Mouse (Mus musculus) MEL (cell line): ENCODE results near the gene Cd79b. TPM values are rescaled to one million over a fixed set of nuclear protein-coding genes. Genes with fewer than 3 reads are reported as not detected.

Experiments used
- DNase-seq: peaks from one replicate; pipeline ENCODE4 v3.0.0; 2011; ENCODE audit warnings: low read depth, low spot score
- H3K27ac ChIP-seq: 2 replicates; pipeline ENCODE4 v1.5.1; 2012; ENCODE audit warnings: low read depth, mild to moderate bottlenecking, control low read depth, low read length, moderate library complexity; ENCODE audit not compliant: control insufficient read depth
- H3K27me3 ChIP-seq, 2 experiments: fragments of 150-350 bp in 1 of 2; sonication (generic) in 1 of 2; 2 replicates each; pipeline ENCODE4 v1.6.1; 2012; ENCODE audit warnings: low read length in 2 of 2, mild to moderate bottlenecking in 2 of 2, improper control_type of control experiment in 1 of 2, moderate library complexity in 1 of 2; ENCODE audit not compliant: insufficient read depth in 2 of 2, control insufficient read depth in 1 of 2
- H3K36me3 ChIP-seq, 2 experiments: 2 replicates each; pipeline ENCODE4 v1.6.1; 2012 to 2014; ENCODE audit warnings: low read length in 2 of 2, improper control_type of control experiment in 1 of 2, inconsistent platforms in 1 of 2, mild to moderate bottlenecking in 1 of 2; ENCODE audit not compliant: insufficient read depth in 2 of 2, control insufficient read depth in 1 of 2
- H3K4me1 ChIP-seq, 2 experiments: fragments of 150-350 bp in 1 of 2; sonication (generic) in 1 of 2; 2 replicates each; pipeline ENCODE4 v1.6.1; 2012; ENCODE audit warnings: low read length in 2 of 2, improper control_type of control experiment in 1 of 2, mild to moderate bottlenecking in 1 of 2; ENCODE audit not compliant: insufficient read depth in 2 of 2, control insufficient read depth in 1 of 2
- H3K4me3 ChIP-seq, 2 experiments: fragments of 150-350 bp in 1 of 2; sonication (generic) in 1 of 2; 2 replicates each; pipeline ENCODE4 v1.5.1; 2012; ENCODE audit warnings: low read depth in 2 of 2, low read length in 2 of 2, mild to moderate bottlenecking in 2 of 2, moderate library complexity in 2 of 2, control low read depth in 1 of 2, improper control_type of control experiment in 1 of 2; ENCODE audit not compliant: control insufficient read depth in 1 of 2, insufficient read depth in 1 of 2
- H3K79me2 ChIP-seq: 2 replicates; pipeline ENCODE4 v1.6.1; 2012; ENCODE audit warnings: mild to moderate bottlenecking, low read length, moderate library complexity; ENCODE audit not compliant: control insufficient read depth, poor library complexity, insufficient read depth
- H3K9ac ChIP-seq: 2 replicates; pipeline ENCODE4 v1.6.1; 2012; ENCODE audit warnings: low read depth, mild to moderate bottlenecking, control low read depth, low read length, moderate library complexity; ENCODE audit not compliant: control insufficient read depth, poor library complexity, severe bottlenecking
- H3K9me3 ChIP-seq: fragments of 150-350 bp; sonication (generic); replicated peaks from 2 replicates; pipeline ENCODE4 v1.6.1; 2012; ENCODE audit warnings: mild to moderate bottlenecking, low read length, improper control_type of control experiment, moderate library complexity; ENCODE audit not compliant: insufficient read depth
- CHD2 ChIP-seq: IDR thresholded peaks from 2 replicates; pipeline ENCODE4 v1.6.1; 2011; ENCODE audit warnings: low read length, improper control_type of control experiment
- CTCF ChIP-seq, 3 experiments: IDR thresholded peaks in 2 of 3; conservative IDR thresholded peaks in 1 of 3; 2 replicates each; pipeline ENCODE4 v1.5.1; 2011 to 2012; ENCODE audit warnings: low read length in 3 of 3, low read depth in 2 of 3, mild to moderate bottlenecking in 2 of 3, improper control_type of control experiment in 1 of 3, inconsistent platforms in 1 of 3, mixed read lengths in 1 of 3, moderate library complexity in 1 of 3; ENCODE audit not compliant: control insufficient read depth in 1 of 3, insufficient read depth in 1 of 3, poor library complexity in 1 of 3, severe bottlenecking in 1 of 3
- E2F4 ChIP-seq: IDR thresholded peaks from 2 replicates; pipeline ENCODE4 v1.6.1; 2011; ENCODE audit warnings: low read depth, low read length, improper control_type of control experiment, borderline replicate concordance
- ELF1 ChIP-seq: IDR thresholded peaks from 2 replicates; pipeline ENCODE4 v1.6.1; 2014; ENCODE audit warnings: low read depth, mild to moderate bottlenecking, inconsistent platforms, low read length, improper control_type of control experiment, moderate library complexity
- MAX ChIP-seq: IDR thresholded peaks from 2 replicates; pipeline ENCODE4 v1.6.1; 2011; ENCODE audit warnings: low read length, improper control_type of control experiment
- MAZ ChIP-seq: IDR thresholded peaks from 2 replicates; pipeline ENCODE4 v1.6.1; 2012; ENCODE audit warnings: low read depth, mild to moderate bottlenecking, inconsistent platforms, low read length, improper control_type of control experiment
- MYB ChIP-seq: IDR thresholded peaks from 2 replicates; pipeline ENCODE4 v1.6.1; 2011; ENCODE audit warnings: mild to moderate bottlenecking, low read depth, low read length, improper control_type of control experiment
- NELFE ChIP-seq: IDR thresholded peaks from 2 replicates; pipeline ENCODE4 v1.6.1; 2011; ENCODE audit warnings: low read depth, low read length, improper control_type of control experiment
- NRF1 ChIP-seq: IDR thresholded peaks from 2 replicates; pipeline ENCODE4 v1.6.1; 2014; ENCODE audit warnings: low read depth, mild to moderate bottlenecking, inconsistent platforms, low read length, improper control_type of control experiment, moderate library complexity; ENCODE audit not compliant: poor library complexity, insufficient read depth, severe bottlenecking
- POLR2A ChIP-seq, 2 experiments: IDR thresholded peaks; 2 replicates each; pipeline ENCODE4 v1.6.1; 2011 to 2012; ENCODE audit warnings: low read length in 2 of 2, mild to moderate bottlenecking in 2 of 2, control low read depth in 1 of 2, improper control_type of control experiment in 1 of 2, low read depth in 1 of 2, moderate library complexity in 1 of 2; ENCODE audit not compliant: control insufficient read depth in 1 of 2, insufficient read depth in 1 of 2, poor library complexity in 1 of 2
- POLR2AphosphoS2 ChIP-seq: IDR thresholded peaks from 2 replicates; pipeline ENCODE4 v1.6.1; 2011; ENCODE audit warnings: low read length, improper control_type of control experiment
- RAD21 ChIP-seq: IDR thresholded peaks from 2 replicates; pipeline ENCODE4 v1.6.1; 2011; ENCODE audit warnings: mild to moderate bottlenecking, low read depth, low read length, improper control_type of control experiment
- RCOR1 ChIP-seq: IDR thresholded peaks from 2 replicates; pipeline ENCODE4 v1.6.1; 2012; ENCODE audit warnings: low read depth, mild to moderate bottlenecking, inconsistent platforms, low read length, improper control_type of control experiment
- SMC3 ChIP-seq: IDR thresholded peaks from 2 replicates; pipeline ENCODE4 v1.6.1; 2011; ENCODE audit warnings: low read depth, low read length, improper control_type of control experiment
- TBP ChIP-seq: IDR thresholded peaks from 2 replicates; pipeline ENCODE4 v1.8.0; 2011; ENCODE audit warnings: low read depth, low read length, improper control_type of control experiment
- USF1 ChIP-seq: IDR thresholded peaks from 2 replicates; pipeline ENCODE4 v1.6.1; 2014; ENCODE audit warnings: low read depth, mild to moderate bottlenecking, inconsistent platforms, low read length, improper control_type of control experiment, moderate library complexity
- ZKSCAN1 ChIP-seq: IDR thresholded peaks from 2 replicates; pipeline ENCODE4 v1.6.1; 2012; ENCODE audit warnings: low read depth, mild to moderate bottlenecking, inconsistent platforms, low read length, improper control_type of control experiment, moderate library complexity
- polyA plus RNA-seq, 2 experiments: library from polyadenylated mRNA; stranded (reverse) in 1 of 2; unstranded in 1 of 2; fragments of >175 nt in 1 of 2; fragments of >200 nt in 1 of 2; gene quantifications; 2 replicates each; pipeline versions ENCODE4 v1.2.1 to v1.2.4; 2012; ENCODE audit warnings: low replicate concordance in 2 of 2, low read depth in 1 of 2; ENCODE audit not compliant: insufficient read length in 2 of 2, insufficient read depth in 1 of 2, missing spikeins in 1 of 2
- total RNA-seq: library from RNA; depleted of rRNA; stranded (reverse); fragments of 300-350 nt; gene quantifications from 2 replicates; pipeline ENCODE4 v1.2.3, GENCODE M21; 2012

Gene Cd79b
- total and polyA plus RNA-seq, 3 experiments: 0.54 to 2.4 TPM; not detected in 1

- H3K27ac ChIP-seq: no peak overlapping the region
- no peaks in the 10 kb centered on the region for H3K27me3 ChIP-seq
- H3K9ac ChIP-seq: no peak overlapping the region
- no peaks in the 10 kb centered on the region for H3K79me2 ChIP-seq
- no peak for DNase-seq
- no peaks in the 10 kb centered on the region for H3K4me1 ChIP-seq
- TF ChIP-seq RCOR1: no peak
- no peak for TF ChIP-seq NRF1
- no peak for TF ChIP-seq USF1
- TF ChIP-seq ZKSCAN1: no peak
- no peak for TF ChIP-seq CHD2
- TF ChIP-seq SMC3: no peak
- TF ChIP-seq NELFE: no peak
- H3K36me3 ChIP-seq: no peaks in the 10 kb centered on the region
- H3K4me3 ChIP-seq: no peak overlapping the region
- H3K9me3 ChIP-seq: no peaks in the 10 kb centered on the region
These were observed 24.2 kb downstream of the Cd79b start for GRCm38 (mm10) chr11:106290376-106290775.

- Histone ChIP-seq H3K27ac (no peak overlapping the region), H3K27me3 (no peaks in the 10 kb centered on the region), H3K4me1 (no peaks in the 10 kb centered on the region), H3K4me3 (no peak overlapping the region), H3K9me3 (no peaks in the 10 kb centered on the region), H3K36me3 (no peaks in the 10 kb centered on the region), H3K79me2 (no peaks in the 10 kb centered on the region), H3K9ac (no peak overlapping the region)
- TF ChIP-seq RAD21 (peak; percentile 2; the same call in 1 of the 2 replicates), MAX (no peak), SMC3 (peak; percentile 29), MYB (no peak), CTCF (IDR thresholded peaks at IDR 0.05 in 2 of 3, conservative IDR thresholded peaks at IDR 0.05 in 1 of 3; ENCODE audit: control insufficient read depth in 1 of 3, insufficient read depth in 1 of 3, low read depth in 2 of 3, low read length in 3 of 3, poor library complexity in 1 of 3, severe bottlenecking in 1 of 3) (peak in 2 of 3 experiments; percentile 12 to 44; a peak in 3 of 6 replicates)
- no peak for DNase-seq
These were observed 25.2 kb downstream of the Cd79b start for GRCm38 (mm10) chr11:106289369-106289768.

- Histone ChIP-seq H3K9ac (no peak overlapping the region), H3K4me1 (no peaks in the 10 kb centered on the region), H3K4me3 (no peak overlapping the region), H3K27me3 (no peaks in the 10 kb centered on the region), H3K9me3 (no peaks in the 10 kb centered on the region), H3K27ac (no peak overlapping the region), H3K79me2 (no peaks in the 10 kb centered on the region), H3K36me3 (no peaks in the 10 kb centered on the region)
- DNase-seq: no peak
- TF ChIP-seq TBP: no peak
- no peak for TF ChIP-seq RCOR1
- TF ChIP-seq CHD2: no peak
- TF ChIP-seq MAZ: no peak
- no peak for TF ChIP-seq E2F4
- TF ChIP-seq ELF1: no peak
- no peak for TF ChIP-seq POLR2A (IDR thresholded peaks at IDR 0.05; ENCODE audit: control insufficient read depth in 1 of 2, insufficient read depth in 1 of 2, low read depth in 1 of 2, low read length in 2 of 2, poor library complexity in 1 of 2)
- TF ChIP-seq POLR2AphosphoS2: no peak
These were observed 27.6 kb downstream of the Cd79b start for GRCm38 (mm10) chr11:106286987-106287386.
